Mouse (Mus musculus) hindbrain, postnatal 0 days (tissue): ENCODE measurements around the gene Arid1b. TPM values are rescaled to one million over a fixed set of nuclear protein-coding genes. Genes with fewer than 3 reads are reported as not detected.

Experiments
- ATAC-seq: fragments of 200-750 bp; cut with Nextera tagmentation; 2 replicates; pipeline ENCODE4 v1.8.0; 2017; ENCODE audit warnings: mild to moderate bottlenecking, moderate TSS enrichment, moderate library complexity
- DNase-seq: peaks from one replicate; pipeline ENCODE4 v3.0.0-alpha.2; 2015; ENCODE audit warnings: low spot score
- H3K27ac ChIP-seq: fragments of 300-500 bp; sonication (generic); 2 replicates; pipeline ENCODE4 v1.5.1; 2014; ENCODE audit warnings: mild to moderate bottlenecking
- H3K27me3 ChIP-seq: fragments of 300-500 bp; sonication (generic); 2 replicates; pipeline ENCODE4 v1.6.1; 2014; ENCODE audit warnings: low read length, mixed read lengths; ENCODE audit not compliant: insufficient read depth
- H3K36me3 ChIP-seq: fragments of 300-500 bp; sonication (generic); 2 replicates; pipeline ENCODE4 v1.6.1; 2014; ENCODE audit warnings: low read length, mixed read lengths; ENCODE audit not compliant: insufficient read depth
- H3K4me1 ChIP-seq: fragments of 300-500 bp; sonication (generic); 2 replicates; pipeline ENCODE4 v1.6.1; 2014; ENCODE audit warnings: antibody characterized with exemption, low read length, mixed read lengths; ENCODE audit not compliant: insufficient read depth
- H3K4me2 ChIP-seq: fragments of 300-500 bp; sonication (generic); 2 replicates; pipeline ENCODE4 v1.6.1; 2014; ENCODE audit warnings: low read depth, mild to moderate bottlenecking, low read length, moderate library complexity, mixed read lengths
- H3K4me3 ChIP-seq: fragments of 300-500 bp; sonication (generic); 2 replicates; pipeline ENCODE4 v1.5.1; 2014; ENCODE audit warnings: low read length
- H3K9ac ChIP-seq: fragments of 300-500 bp; sonication (generic); replicated peaks from 2 replicates; pipeline ENCODE4 v1.6.1; 2014; ENCODE audit warnings: mild to moderate bottlenecking, low read length, moderate library complexity, mixed read lengths
- H3K9me3 ChIP-seq: fragments of 300-500 bp; sonication (generic); 2 replicates; pipeline ENCODE4 v1.6.1; 2016; ENCODE audit warnings: low read length, mixed read lengths
- CTCF ChIP-seq: IDR thresholded peaks from 2 replicates; pipeline ENCODE4 v1.5.1; 2016; ENCODE audit warnings: antibody characterized with exemption, control low read depth, low read depth
- WGBS: fragments of 180-500 bp; shearing (Covaris S2); extraction: QIAGEN DNeasy Blood & Tissue Kit; methylation state at CpG from one replicate; pipeline ENCODE4 v1.1.7; 2014; 5-methylcytosine and 5-hydroxymethylcytosine counted together
- polyA plus RNA-seq: library from polyadenylated mRNA; unstranded; fragments of >200 nt; fragmentation: Nextera tagmentation; extraction: Ambion mirVana; gene quantifications from 2 replicates; pipeline ENCODE4 v1.2.1, GENCODE M21; 2015
- total RNA-seq: library from RNA; depleted of rRNA; stranded (reverse); fragments of >200 nt; gene quantifications from 2 replicates; pipeline ENCODE4 v1.2.3, GENCODE M21; 2014

Gene Arid1b
- total and polyA plus RNA-seq, 2 experiments from 2014 or later: 10.5 to 62.5 TPM

DNA sequence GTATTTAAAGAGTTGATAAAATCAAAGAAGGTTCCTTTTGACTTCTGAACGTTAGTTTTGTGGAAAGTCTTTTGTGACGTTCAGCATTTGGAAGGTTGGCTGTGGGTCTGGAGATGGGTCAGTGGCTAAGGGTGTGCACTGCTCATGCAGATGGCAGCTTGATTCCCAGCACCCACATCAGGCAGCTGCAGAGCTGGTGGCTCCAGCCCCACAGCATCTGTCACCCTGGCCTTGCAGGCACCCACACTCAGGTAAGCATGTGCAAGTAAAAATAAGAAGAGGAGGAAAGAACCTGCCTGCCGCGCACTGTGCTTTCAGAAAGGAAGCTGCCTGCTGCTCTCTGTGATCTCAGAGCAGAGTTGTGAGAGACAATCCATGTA lies 58.7 kb downstream of the Arid1b start:
- ATAC-seq: no peak
- no peak for TF ChIP-seq CTCF
- peaks cover 19% of the 10 kb centered on the region for H3K4me1 ChIP-seq
- H3K4me2 ChIP-seq: no peak overlapping the region
- no peak overlapping the region for H3K9ac ChIP-seq
- 60% methylated on average over 4 of the region's 4 CpGs for WGBS
- no peak for DNase-seq
- no peaks in the 10 kb centered on the region for H3K9me3 ChIP-seq
- H3K27ac ChIP-seq: no peak overlapping the region
- 0 out of 2 replicates have a peak, but pooled peaks cover 7% of the 10 kb centered on the region for H3K36me3 ChIP-seq
- no peaks in the 10 kb centered on the region for H3K27me3 ChIP-seq
- no peak overlapping the region for H3K4me3 ChIP-seq

GRCm38 (mm10) chr17:5053201-5053600 lies 59.1 kb downstream of the Arid1b start:
- ATAC-seq (no peak), DNase-seq (no peak)
- Histone ChIP-seq H3K9ac (no peak overlapping the region), H3K36me3 (0 out of 2 replicates have a peak, but pooled peaks cover 7% of the 10 kb centered on the region), H3K4me2 (no peak overlapping the region), H3K4me3 (no peak overlapping the region), H3K27ac (no peak overlapping the region), H3K4me1 (peaks cover 23% of the 10 kb centered on the region), H3K9me3 (no peaks in the 10 kb centered on the region), H3K27me3 (no peaks in the 10 kb centered on the region)
- WGBS: 64% methylated on average over 16 of the region's 16 CpGs
- TF ChIP-seq CTCF: no peak

DNA sequence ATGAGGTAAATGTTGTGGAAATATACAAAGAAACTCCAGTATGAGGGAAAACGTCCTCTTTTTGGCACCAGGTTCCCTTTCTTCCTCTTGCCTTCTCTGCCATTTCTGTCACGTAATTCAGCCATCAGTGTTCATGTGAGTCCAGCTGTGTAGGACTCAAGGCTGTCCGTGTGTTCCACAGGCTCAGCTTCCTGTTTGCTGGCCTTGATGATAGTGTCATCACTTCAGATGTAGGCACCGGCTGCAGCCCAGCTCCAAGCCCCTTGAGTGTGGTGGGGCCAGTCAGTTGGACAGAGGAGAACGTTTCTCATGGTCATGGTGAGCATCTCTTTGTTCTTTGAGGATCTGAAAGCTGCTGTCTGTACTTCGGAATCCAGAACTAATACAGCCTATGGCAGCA lies 61.3 kb downstream of the Arid1b start:
- Histone ChIP-seq H3K4me2 (no peak overlapping the region), H3K27ac (no peak overlapping the region), H3K27me3 (no peaks in the 10 kb centered on the region), H3K4me1 (peaks cover 29% of the 10 kb centered on the region), H3K4me3 (no peak overlapping the region), H3K9me3 (no peaks in the 10 kb centered on the region), H3K9ac (no peak overlapping the region), H3K36me3 (0 out of 2 replicates have a peak, but pooled peaks cover 7% of the 10 kb centered on the region)
- ATAC-seq (no peak), DNase-seq (no peak)
- TF ChIP-seq CTCF: no peak
- WGBS: 65% methylated on average over 6 of the region's 6 CpGs

DNA sequence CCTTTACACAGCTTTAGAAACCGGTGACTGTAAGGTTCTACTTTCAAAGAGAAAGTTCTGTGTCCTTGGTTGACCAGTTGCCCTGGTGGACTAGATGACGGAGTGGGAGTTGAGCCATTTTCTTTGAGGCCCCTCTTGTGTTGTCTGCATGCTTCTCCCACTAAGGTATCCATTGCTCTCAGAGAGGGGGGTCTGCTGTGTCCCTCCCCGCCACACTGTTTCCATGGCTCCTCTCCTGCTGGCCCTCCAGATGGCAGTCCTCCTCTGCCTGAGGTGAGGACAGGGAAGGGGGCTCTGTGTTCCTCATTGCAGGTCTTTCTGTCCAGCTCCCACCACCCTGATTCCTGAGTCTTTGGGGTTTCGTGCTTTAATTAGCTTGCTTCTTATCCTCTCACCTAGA lies 62.5 kb downstream of the Arid1b start:
- Histone ChIP-seq H3K27me3 (no peaks in the 10 kb centered on the region), H3K9ac (no peak overlapping the region), H3K27ac (no peak overlapping the region), H3K4me3 (no peak overlapping the region), H3K36me3 (0 out of 2 replicates have a peak, but pooled peaks cover 7% of the 10 kb centered on the region), H3K4me1 (peaks cover 26% of the 10 kb centered on the region), H3K9me3 (no peaks in the 10 kb centered on the region), H3K4me2 (no peak overlapping the region)
- ATAC-seq (no peak), DNase-seq (no peak)
- WGBS: 53% methylated on average over 4 of the region's 4 CpGs
- peak; percentile 35 for TF ChIP-seq CTCF

GRCm38 (mm10) chr17:5057286-5057685 lies 63.2 kb downstream of the Arid1b start:
- WGBS: 19% methylated on average over 4 of the region's 4 CpGs
- peak overlapping the region; percentile 41; the same call in 1 of the 2 replicates for H3K27ac ChIP-seq

GRCm38 (mm10) chr17:5057944-5058720 lies 64.0 kb downstream of the Arid1b start:
- Histone ChIP-seq H3K9ac (no peak overlapping the region), H3K9me3 (no peaks in the 10 kb centered on the region), H3K36me3 (0 out of 2 replicates have a peak, but pooled peaks cover 5% of the 10 kb centered on the region), H3K27me3 (no peaks in the 10 kb centered on the region), H3K4me1 (peaks cover 26% of the 10 kb centered on the region), H3K4me2 (peak overlapping the region; percentile 31), H3K27ac (peak overlapping the region; percentile 73), H3K4me3 (no peak overlapping the region)
- peak; percentile 73 for ATAC-seq
- 5% methylated on average over 10 of the region's 10 CpGs for WGBS
- TF ChIP-seq CTCF: peak; percentile 13; the same call in 1 of the 2 replicates
- peak; percentile 75 for DNase-seq

More at GRCm38 (mm10) chr17:5057286-5057685, 63.2 kb downstream of the Arid1b start:
- Histone ChIP-seq H3K9me3 (no peaks in the 10 kb centered on the region), H3K27me3 (no peaks in the 10 kb centered on the region), H3K9ac (no peak overlapping the region), H3K4me2 (no peak overlapping the region), H3K4me1 (peaks cover 26% of the 10 kb centered on the region), H3K4me3 (no peak overlapping the region), H3K36me3 (0 out of 2 replicates have a peak, but pooled peaks cover 7% of the 10 kb centered on the region)
- no peak for ATAC-seq
- no peak for DNase-seq
- no peak for TF ChIP-seq CTCF
